Mouse (Mus musculus) adrenal gland, adult 2 months (tissue): ENCODE measurements around the gene Gsk3b. TPM values are rescaled to one million over a fixed set of nuclear protein-coding genes. Genes with fewer than 3 reads are reported as not detected.

ENCODE experiments used
- DNase-seq: peaks from one replicate; pipeline ENCODE4 v3.0.0; 2021
- polyA plus RNA-seq: library from polyadenylated mRNA; depleted of rRNA; stranded (reverse); fragments of >200 nt; gene quantifications from 2 replicates; pipeline ENCODE4 v1.2.3, GENCODE M21; 2012; rRNA removed
- total RNA-seq, 2 experiments: library from RNA; stranded (reverse); gene quantifications; 2 replicates each; pipeline ENCODE4 v1.2.3; 2021

The Gsk3b gene
- total and polyA plus RNA-seq, 3 experiments, result 21.9 to 81.7 (median 49.2) TPM

DNA sequence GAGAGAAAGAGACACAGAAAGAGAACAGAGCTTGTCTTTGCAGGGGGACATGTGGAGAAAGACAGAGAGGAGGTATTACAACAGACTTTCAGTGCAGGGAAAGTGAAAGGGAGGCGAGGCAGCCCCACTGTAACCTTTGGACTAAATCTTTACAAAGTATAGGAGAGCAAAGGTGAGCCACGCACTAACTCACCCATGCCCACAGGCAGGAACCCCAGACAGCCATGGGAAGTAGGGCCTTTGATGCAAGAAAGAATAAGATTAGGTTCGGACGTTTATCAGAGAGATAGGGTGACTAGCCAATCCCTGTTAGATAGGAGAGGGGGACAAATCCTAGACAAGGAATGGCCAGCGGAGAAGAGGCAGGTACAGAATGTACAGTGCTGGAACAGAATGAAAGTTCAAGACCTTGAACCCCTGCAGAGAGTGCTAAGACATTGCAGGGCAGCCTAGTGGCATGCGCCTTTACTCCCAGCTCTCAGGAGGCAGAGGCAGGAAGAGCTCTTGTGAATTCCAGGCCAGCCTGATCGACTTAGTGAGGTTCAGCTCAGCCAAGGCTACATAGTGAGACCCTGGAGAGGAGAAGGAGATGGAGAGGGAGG, 193.9 kb downstream of the Gsk3b start:
- DNase-seq, result no peak

DNA sequence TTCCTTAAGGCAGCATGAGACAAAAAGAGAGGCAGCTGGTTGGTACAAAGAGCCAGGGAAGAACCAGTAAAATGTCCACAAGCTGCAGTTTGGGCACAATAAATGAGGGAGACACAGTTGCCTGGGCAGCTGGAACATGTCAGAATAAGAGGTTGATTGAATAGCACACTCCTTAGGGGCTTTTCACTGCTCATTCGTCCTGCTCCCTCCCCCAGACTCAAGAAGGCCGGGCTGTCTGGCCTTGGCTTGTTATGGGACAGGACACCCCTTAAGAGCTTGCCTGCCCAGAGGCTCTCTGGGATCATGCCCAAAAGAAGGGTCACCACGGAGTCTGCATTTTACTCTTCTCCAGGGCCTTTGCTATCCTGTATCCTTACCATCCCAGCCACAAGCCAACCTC, 194.5 kb downstream of the Gsk3b start:
- no peak for DNase-seq

DNA sequence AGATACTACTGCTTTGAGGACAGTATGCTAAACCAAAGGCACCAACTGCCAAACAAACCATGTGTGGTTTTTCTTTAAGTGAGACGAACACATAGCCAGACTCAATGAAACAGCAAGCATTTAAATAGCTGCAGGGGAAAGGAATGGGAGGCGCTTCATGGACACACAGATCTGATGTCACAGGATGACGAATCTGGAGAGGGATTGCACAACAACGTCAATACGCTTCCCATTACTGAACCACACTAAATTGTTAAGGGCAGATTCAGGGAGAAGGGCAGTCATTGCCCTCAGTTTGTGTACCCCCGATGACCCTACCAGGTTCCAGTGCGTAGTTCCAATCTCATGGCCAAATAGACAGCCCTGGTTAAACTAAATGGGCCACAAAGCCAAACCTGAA, 197.0 kb downstream of the Gsk3b start:
- peak; percentile 47 for DNase-seq

DNA sequence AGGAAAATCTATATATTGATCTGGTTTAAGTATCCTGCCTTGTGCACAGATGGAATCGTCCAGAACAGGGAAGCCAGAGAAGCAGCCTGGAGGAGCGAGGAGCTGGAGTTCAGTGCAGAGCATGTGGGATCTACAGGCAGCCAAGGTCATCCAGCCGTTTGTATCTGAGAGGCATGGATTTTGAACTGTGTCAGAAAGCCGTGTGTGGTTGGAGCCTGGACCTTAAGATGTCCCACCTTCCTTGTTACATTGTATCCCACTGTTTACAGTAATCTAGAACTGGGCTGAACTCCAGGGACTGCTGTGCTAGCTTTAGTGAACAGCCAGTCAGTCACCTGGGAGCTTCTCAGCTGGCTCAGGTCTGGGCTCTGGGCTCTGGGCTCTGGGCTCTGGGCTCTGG, 197.7 kb downstream of the Gsk3b start:
- DNase-seq, result no peak

DNA sequence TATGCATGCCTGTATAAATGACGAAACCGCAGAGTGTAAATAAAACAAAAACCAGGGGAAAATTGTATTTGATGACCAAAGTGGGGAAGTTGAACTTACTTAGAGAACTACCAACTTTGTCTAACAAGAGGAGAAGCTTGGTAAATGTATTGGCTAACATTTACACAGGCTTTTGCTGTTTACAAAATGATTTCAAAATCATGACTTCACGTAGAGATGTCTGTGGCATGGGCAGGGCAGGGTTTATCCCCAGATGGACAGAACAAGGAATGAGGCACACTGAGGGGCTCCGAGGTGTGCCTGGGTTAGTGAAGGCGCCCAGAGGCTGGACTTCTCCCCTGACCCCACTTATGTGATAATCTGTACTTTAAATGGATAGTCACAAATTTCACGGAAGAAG, 198.6 kb downstream of the Gsk3b start:
- DNase-seq, result no peak

DNA sequence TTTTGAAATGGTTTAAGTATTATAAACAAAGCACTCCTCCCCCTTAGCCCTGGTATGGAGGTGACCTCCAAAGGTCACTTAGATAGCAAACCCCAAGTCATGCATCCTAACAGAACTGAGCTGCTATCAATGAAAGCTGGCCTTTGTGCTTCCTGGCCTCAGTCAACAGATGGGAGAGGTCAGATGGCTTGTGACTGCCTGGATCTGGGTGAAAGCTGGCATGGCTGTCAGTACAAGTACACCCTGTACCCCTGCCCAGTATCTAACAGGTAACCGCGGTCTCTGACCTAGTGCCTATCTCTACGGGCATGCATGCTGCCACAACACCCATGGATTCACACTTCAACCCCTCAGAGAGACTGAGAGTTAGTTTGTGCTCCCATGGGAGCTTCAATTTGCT, 199.0 kb downstream of the Gsk3b start:
- no peak for DNase-seq

DNA sequence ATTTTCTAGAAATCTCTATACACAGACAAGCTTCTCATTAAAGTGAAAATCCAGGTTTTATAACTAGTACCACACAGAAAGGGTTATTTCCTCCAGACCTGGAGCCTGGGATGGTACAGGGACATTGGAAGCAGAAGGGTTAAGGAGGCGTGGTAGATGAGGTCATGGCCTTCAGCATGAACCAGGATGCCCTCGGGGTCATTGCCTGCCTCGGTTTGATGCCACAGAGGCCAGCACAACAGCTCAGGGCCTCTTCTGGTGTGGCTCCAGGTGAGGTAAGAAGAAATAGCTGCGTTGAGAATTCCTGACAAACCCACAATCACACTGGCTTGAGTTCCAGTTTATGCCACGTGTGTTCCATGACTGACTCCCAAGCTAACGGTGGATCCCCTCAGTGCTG, 200.1 kb downstream of the Gsk3b start:
- no peak for DNase-seq

DNA sequence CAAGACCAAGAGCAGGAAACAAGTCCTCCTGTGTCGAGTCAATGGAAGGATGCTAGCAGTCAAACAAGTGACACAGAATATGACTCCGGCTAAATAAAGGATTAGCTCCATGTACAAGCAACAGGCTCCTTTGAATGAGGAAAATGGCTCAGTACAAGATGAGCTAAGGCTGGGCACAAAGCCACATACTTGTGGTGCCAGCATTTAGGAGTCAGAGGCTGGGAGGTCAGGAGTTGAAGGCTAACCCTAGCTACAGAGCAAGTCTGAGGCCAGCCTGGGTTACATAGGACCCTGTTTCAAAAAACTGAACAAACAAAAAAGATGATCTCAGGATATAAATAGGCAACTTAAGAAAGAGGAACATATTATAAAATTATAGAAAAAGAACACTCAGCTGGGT, 201.3 kb downstream of the Gsk3b start:
- DNase-seq, result peak; percentile 74

DNA sequence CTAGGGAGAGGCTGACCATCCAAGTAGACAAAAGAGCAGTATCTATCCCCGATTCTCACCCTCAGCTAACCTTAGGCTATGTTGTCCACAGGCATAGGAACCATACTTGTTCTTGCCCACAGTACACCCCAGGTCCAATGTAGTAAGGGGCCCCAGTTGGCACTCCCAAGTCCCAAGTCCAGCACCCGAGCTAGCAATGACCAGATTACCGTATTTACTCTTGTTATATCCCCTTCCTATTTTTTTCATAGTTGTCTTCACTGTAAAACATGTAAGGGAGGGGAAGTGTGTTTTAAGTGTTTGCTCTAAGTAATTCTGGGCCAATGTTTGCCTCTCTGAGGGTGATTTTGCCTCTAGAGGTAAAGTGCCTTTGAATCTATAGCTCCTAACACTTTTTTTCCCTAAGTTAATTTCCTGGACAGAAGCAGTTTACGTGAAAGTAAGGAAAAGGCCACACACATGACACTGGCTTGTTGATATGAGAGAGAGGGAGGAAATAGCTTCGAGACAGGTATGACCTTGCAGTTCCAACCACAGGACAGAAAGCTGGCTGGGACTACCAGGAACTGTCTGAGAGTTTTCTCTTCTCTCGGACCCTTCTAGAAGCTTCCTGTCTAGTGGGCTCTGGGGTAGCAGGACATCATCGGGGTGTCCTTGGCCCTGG, 206.0 kb downstream of the Gsk3b start, which contains the start of gene Nr1i2:
Nr1i2 (minus strand) TSS at position 140 of the 664 bp plus-strand sequence.
- DNase-seq, result no peak

DNA sequence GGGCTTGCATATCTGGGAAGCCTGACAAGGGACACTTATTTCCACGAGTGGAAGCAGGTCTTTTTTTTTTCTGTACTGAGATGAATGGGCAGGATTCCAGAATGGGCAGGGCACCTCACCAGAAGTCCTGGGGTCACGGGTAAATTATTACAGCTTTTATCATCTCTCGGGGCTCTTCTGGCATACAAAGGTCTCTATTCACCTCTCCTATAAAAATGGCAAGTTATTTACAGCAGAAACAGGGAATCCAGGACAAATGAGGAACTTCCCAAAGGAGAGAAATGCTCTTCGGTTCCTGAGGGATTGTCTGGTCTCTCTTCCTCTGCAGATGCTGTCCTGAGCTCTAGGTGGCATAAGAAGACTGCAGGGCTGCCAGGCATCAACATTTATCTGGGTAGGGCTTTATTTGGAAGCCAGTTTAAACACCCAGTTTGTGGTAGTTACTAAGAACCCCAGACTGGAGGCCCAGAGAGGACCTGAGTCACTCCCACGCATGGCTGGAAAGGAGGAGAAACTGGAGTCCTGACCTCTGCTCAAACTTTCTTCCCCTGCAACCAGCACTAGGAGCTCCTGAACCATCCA, 206.6 kb downstream of the Gsk3b start:
- peak; percentile 46 for DNase-seq

Other genes with a start within 250 kb of the Gsk3b start
- under 1 TPM in 1 of 2 experiments, not detected in 1; 0.69 TPM for gene Gm36028, start 227.9 kb upstream of the Gsk3b start, total RNA-seq
- 0.24 TPM in 1 of 2 replicates, not detected in the other for gene Gm36028, start 227.9 kb upstream of the Gsk3b start, polyA plus RNA-seq
- 100 to 1,000 TPM; 134 to 204 TPM for gene Lrrc58, start 220.6 kb upstream of the Gsk3b start, total RNA-seq
- gene Lrrc58, start 220.6 kb upstream of the Gsk3b start, polyA plus RNA-seq, result 29.0 and 30.5 TPM in 2 replicates
- under 1 TPM in 1 of 2 experiments, not detected in 1; 0.07 TPM for gene Gpr156, start 172.5 kb upstream of the Gsk3b start, total RNA-seq
- 0.04 TPM in 2 replicates for gene Gpr156, start 172.5 kb upstream of the Gsk3b start, polyA plus RNA-seq
- under 1 TPM in 1 of 2 experiments, not detected in 1; 0.20 TPM for gene Nr1i2, start 205.8 kb downstream of the Gsk3b start, total RNA-seq
- not detected in 2 replicates for gene Nr1i2, start 205.8 kb downstream of the Gsk3b start, polyA plus RNA-seq